Mouse (Mus musculus): ENCODE results near the gene Psmd8. TPM values are rescaled to one million over a fixed set of nuclear protein-coding genes. Genes with fewer than 3 reads are reported as not detected.
A peak's percentile ranks its signal among the peaks of the same experiment; 100 is the strongest.
"Not testable (repeated sequence)": the region's sequence is repeated elsewhere in the genome, so short reads cannot be mapped to it uniquely, and the experiment has no call there.

Gene Psmd8
- polyA plus RNA-seq (2012; rRNA removed) = 73.0 and 127 TPM in 2 replicates

DNA sequence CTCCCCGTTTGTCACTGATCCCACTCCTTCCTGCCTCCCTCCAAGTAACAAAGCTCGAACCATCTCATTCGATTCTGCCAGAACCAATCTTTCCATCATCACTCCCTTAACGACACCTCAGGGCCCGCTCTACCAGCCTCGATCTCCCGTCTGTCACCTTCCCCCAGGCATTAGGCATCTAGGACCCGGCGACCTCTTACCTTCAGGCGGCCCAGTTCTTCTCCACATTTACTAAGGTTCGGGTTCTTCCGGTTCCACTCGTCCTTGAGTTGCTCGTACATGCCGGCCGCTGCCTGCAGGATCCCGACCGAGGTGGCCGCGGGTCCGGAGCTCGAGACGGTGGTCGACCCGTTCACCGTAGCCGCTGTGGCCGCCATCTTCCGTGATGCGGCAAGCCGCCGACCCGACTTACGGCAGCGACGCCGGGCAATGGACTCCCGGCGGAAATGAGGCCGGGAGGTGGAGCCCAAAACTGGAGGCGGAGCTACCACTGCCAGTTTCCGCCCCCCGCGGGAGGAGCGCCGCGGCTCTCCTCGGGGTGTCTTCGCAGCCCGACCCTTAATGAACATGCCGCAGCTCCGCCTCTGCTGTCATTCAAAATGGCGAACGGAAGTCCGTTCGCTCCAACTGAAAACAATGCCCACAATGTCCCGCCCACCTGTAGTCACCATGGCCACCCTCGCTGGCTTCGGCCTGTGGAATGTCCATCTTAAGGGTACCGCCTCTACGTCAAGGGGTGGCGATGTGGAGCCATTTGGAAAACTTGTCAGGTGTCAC, at the start of gene Psmd8:
Gene Psmd8, minus strand, starts transcription at position 625 of the 777 bp plus-strand sequence.
- Histone ChIP-seq H3K4me1 (ENCODE audit: control insufficient read depth, insufficient read depth, insufficient read length, low read length) (peaks cover 5% of the 10 kb centered on the region; the same call in 1 of the 2 replicates), H3K27ac (ENCODE audit: insufficient read depth, low read depth, low read length) (peak within 1 kb of the TSS; percentile 55), H3K36me3 (ENCODE audit: control insufficient read depth, insufficient read depth, low read length) (peaks cover 15% of the 10 kb centered on the region), H3K27me3 (ENCODE audit: control insufficient read depth, insufficient read depth, low read length) (no peaks in the 10 kb centered on the region), H3K4me3 (ENCODE audit: low read depth, low read length) (peak within 1 kb of the TSS; percentile 92)
- TF ChIP-seq CTCF (IDR thresholded peaks at IDR 0.05; ENCODE audit: extremely low read depth, insufficient read length, insufficient replicate concordance, low read depth, low read length) (peak; percentile 24; the same call in 1 of the 2 replicates), POLR2A (IDR thresholded peaks at IDR 0.05; ENCODE audit: low read depth, low read length) (peak; percentile 90)
- under 1% methylated on average over 62 of the region's 62 CpGs for WGBS

DNA sequence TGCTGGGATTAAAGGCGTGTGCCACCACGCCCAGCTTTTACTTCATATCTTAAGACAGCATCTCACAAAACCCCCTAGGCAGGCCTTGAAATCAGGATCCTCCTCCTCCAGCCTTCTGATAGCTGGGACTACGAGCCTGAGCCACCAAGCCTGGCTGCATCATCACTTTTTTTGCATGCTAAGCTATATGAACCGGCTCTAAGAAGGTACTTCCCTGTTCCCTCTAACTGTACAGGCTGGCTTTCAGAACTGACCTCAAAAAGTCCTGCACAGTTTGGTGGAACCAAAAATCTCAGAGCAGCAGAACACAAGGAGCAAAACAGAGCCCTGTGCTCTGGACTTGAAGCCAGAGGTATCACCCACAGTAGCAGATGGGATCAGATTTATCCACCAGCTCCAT, 47.7 kb upstream of the Psmd8 start:
- 55% methylated on average over 4 of the region's 4 CpGs for WGBS
- no peak overlapping the region for H3K4me3 ChIP-seq (ENCODE audit: low read depth, low read length)
- no peaks in the 10 kb centered on the region for H3K36me3 ChIP-seq (ENCODE audit: control insufficient read depth, insufficient read depth, low read length)
- no peak for TF ChIP-seq CTCF (IDR thresholded peaks at IDR 0.05; ENCODE audit: extremely low read depth, insufficient read length, insufficient replicate concordance, low read depth, low read length)
- TF ChIP-seq POLR2A (IDR thresholded peaks at IDR 0.05; ENCODE audit: low read depth, low read length) = no peak
- no peak overlapping the region for H3K27ac ChIP-seq (ENCODE audit: insufficient read depth, low read depth, low read length)
- H3K4me1 ChIP-seq (ENCODE audit: control insufficient read depth, insufficient read depth, insufficient read length, low read length) = no peaks in the 10 kb centered on the region
- no peaks in the 10 kb centered on the region for H3K27me3 ChIP-seq (ENCODE audit: control insufficient read depth, insufficient read depth, low read length)

DNA sequence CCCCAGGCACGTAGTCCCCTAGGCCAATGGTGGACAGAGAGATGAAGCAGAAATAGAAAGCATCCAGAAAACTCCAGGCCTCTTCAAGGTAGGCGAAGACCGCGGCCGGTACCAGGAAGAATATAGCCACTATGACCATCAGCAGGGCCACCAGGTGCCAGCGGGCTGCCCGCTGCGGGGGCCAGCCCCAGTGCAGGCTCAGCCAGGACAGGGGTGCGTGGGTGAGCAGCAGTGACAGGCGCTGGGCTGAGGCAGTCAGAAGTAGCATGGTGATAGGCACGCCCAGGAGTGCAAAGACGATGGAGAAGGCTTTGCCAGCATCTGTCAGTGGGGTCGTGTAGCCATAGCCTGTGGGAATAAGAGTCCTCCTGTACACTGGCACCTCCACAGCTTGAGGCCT, 45.0 kb upstream of the Psmd8 start:
- Histone ChIP-seq H3K27ac (ENCODE audit: insufficient read depth, low read depth, low read length) (no peak overlapping the region), H3K4me1 (ENCODE audit: control insufficient read depth, insufficient read depth, insufficient read length, low read length) (no peaks in the 10 kb centered on the region), H3K36me3 (ENCODE audit: control insufficient read depth, insufficient read depth, low read length) (no peaks in the 10 kb centered on the region), H3K27me3 (ENCODE audit: control insufficient read depth, insufficient read depth, low read length) (no peaks in the 10 kb centered on the region), H3K4me3 (ENCODE audit: low read depth, low read length) (no peak overlapping the region)
- WGBS = 78% methylated on average over 13 of the region's 13 CpGs
- TF ChIP-seq POLR2A (IDR thresholded peaks at IDR 0.05; ENCODE audit: low read depth, low read length) (no peak), CTCF (IDR thresholded peaks at IDR 0.05; ENCODE audit: extremely low read depth, insufficient read length, insufficient replicate concordance, low read depth, low read length) (no peak)

DNA sequence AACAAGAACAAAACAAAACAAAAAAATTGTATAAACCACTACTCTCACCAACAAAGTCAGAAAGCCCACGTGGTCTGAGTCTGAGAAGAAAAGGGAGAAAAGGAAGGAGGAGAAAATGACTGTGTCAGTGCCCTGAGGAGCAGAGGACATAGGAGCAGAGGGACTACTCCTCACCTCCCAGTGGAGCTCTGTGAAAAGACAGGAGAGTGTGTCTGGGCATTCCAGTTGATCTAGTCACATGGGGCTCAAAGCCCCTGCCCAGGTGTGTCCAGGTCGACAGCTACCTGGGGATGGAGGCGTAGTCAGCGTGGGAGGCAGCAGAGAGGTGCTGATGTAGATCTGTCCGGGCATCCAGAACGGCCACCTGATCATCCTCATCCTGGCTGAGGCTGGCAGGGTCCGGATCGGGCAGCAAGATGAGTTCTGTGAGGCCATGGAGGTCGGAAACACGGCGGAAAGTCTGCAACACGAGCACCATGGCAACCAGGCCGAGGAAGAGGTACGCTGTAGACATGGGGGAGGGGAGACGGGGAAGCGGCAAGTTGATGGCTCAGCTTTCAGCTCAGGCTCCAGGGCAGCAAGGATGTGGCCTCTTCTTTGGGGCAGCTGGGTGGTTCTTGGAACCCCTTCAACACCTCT, 44.4 kb upstream of the Psmd8 start:
- TF ChIP-seq CTCF (IDR thresholded peaks at IDR 0.05; ENCODE audit: extremely low read depth, insufficient read length, insufficient replicate concordance, low read depth, low read length) (no peak), POLR2A (IDR thresholded peaks at IDR 0.05; ENCODE audit: low read depth, low read length) (no peak)
- H3K27ac ChIP-seq (ENCODE audit: insufficient read depth, low read depth, low read length) = no peak overlapping the region
- no peaks in the 10 kb centered on the region for H3K27me3 ChIP-seq (ENCODE audit: control insufficient read depth, insufficient read depth, low read length)
- WGBS = 47% methylated on average over 16 of the region's 16 CpGs
- H3K4me3 ChIP-seq (ENCODE audit: low read depth, low read length) = no peak overlapping the region
- no peaks in the 10 kb centered on the region for H3K4me1 ChIP-seq (ENCODE audit: control insufficient read depth, insufficient read depth, insufficient read length, low read length)
- H3K36me3 ChIP-seq (ENCODE audit: control insufficient read depth, insufficient read depth, low read length) = no peaks in the 10 kb centered on the region

DNA sequence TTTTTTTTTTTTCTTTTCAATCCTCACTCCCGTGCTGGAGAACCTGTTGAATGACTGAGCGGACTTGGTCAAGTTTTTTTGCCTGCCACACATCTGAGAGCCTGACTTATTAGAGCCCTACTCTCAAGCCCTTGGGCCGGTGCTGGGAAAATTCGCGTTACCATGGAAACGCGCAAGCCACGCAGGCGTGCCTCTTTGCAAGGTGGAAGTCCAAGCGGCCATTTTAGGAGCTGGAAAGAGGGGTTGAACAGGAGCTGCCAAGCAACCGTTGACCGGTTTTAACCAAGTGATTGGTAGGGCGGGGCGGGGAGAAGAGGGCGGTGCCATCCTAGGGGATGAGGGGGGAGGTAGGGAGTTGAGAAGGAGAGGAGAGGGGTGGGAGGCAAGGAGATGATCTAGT, 34.3 kb upstream of the Psmd8 start:
- Histone ChIP-seq H3K4me3 (ENCODE audit: low read depth, low read length) (no peak overlapping the region), H3K27me3 (ENCODE audit: control insufficient read depth, insufficient read depth, low read length) (no peaks in the 10 kb centered on the region), H3K36me3 (ENCODE audit: control insufficient read depth, insufficient read depth, low read length) (no peaks in the 10 kb centered on the region), H3K27ac (ENCODE audit: insufficient read depth, low read depth, low read length) (no peak overlapping the region), H3K4me1 (ENCODE audit: control insufficient read depth, insufficient read depth, insufficient read length, low read length) (peaks cover 5% of the 10 kb centered on the region)
- no peak for TF ChIP-seq CTCF (IDR thresholded peaks at IDR 0.05; ENCODE audit: extremely low read depth, insufficient read length, insufficient replicate concordance, low read depth, low read length)
- WGBS = 71% methylated on average over 15 of the region's 15 CpGs

DNA sequence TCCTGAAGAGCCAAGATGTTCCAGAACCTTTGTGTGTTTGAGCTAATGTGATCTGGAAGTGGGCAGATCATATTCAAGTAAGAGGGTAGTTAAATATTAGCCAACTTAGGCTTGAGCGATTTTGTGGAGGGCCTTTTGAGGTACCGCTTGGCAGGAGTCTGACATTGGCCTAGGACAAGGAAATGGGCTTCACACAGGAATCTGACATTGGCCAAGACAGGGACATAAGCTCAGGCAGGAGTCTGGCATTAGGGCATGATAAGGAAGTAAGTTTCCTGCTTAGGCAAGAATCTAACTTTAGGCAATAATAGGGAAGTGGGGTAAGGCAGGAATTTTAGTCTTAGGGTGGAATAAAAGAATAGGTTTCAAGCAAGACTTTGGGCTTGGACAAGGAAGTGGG, 33.7 kb upstream of the Psmd8 start:
- no peak for TF ChIP-seq CTCF (IDR thresholded peaks at IDR 0.05; ENCODE audit: extremely low read depth, insufficient read length, insufficient replicate concordance, low read depth, low read length)
- TF ChIP-seq POLR2A (IDR thresholded peaks at IDR 0.05; ENCODE audit: low read depth, low read length) = no peak
- Histone ChIP-seq H3K4me1 (ENCODE audit: control insufficient read depth, insufficient read depth, insufficient read length, low read length) (peaks cover 5% of the 10 kb centered on the region), H3K27me3 (ENCODE audit: control insufficient read depth, insufficient read depth, low read length) (no peaks in the 10 kb centered on the region), H3K27ac (ENCODE audit: insufficient read depth, low read depth, low read length) (no peak overlapping the region), H3K36me3 (ENCODE audit: control insufficient read depth, insufficient read depth, low read length) (no peaks in the 10 kb centered on the region), H3K4me3 (ENCODE audit: low read depth, low read length) (no peak overlapping the region)
- 49% methylated on average over 2 of the region's 2 CpGs for WGBS

DNA sequence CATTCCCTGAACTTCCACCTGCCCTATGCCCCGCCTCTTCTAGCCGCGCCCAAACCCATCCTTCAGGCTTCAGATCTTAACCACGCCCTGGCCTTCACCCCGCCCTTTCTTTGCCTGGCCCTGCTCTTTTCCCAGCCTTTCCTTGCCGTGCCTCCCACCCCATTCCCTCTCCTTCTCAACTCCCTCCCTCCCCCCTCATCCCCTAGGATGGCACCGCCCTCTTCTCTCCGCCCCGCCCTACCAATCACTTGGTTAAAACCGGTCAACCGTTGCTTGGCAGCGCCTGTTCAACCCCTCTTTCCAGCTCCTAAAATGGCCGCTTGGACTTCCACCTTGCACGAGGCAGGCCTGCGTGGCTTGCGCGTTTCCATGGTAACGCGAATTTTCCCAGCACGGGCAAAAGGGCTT, 33.2 kb upstream of the Psmd8 start, which contains the start of gene Catsperg1:
Gene Catsperg1, minus strand, starts transcription at position 361 of the 408 bp plus-strand sequence.
- 31% methylated on average over 20 of the region's 20 CpGs for WGBS
- peaks cover 5% of the 10 kb centered on the region for H3K4me1 ChIP-seq (ENCODE audit: control insufficient read depth, insufficient read depth, insufficient read length, low read length)
- H3K4me3 ChIP-seq (ENCODE audit: low read depth, low read length) = no peak within 1 kb of the TSS
- H3K36me3 ChIP-seq (ENCODE audit: control insufficient read depth, insufficient read depth, low read length) = no peaks in the 10 kb centered on the region
- TF ChIP-seq CTCF (IDR thresholded peaks at IDR 0.05; ENCODE audit: extremely low read depth, insufficient read length, insufficient replicate concordance, low read depth, low read length) (no peak), POLR2A (IDR thresholded peaks at IDR 0.05; ENCODE audit: low read depth, low read length) (no peak)
- no peak within 1 kb of the TSS for H3K27ac ChIP-seq (ENCODE audit: insufficient read depth, low read depth, low read length)
- no peaks in the 10 kb centered on the region for H3K27me3 ChIP-seq (ENCODE audit: control insufficient read depth, insufficient read depth, low read length)

DNA sequence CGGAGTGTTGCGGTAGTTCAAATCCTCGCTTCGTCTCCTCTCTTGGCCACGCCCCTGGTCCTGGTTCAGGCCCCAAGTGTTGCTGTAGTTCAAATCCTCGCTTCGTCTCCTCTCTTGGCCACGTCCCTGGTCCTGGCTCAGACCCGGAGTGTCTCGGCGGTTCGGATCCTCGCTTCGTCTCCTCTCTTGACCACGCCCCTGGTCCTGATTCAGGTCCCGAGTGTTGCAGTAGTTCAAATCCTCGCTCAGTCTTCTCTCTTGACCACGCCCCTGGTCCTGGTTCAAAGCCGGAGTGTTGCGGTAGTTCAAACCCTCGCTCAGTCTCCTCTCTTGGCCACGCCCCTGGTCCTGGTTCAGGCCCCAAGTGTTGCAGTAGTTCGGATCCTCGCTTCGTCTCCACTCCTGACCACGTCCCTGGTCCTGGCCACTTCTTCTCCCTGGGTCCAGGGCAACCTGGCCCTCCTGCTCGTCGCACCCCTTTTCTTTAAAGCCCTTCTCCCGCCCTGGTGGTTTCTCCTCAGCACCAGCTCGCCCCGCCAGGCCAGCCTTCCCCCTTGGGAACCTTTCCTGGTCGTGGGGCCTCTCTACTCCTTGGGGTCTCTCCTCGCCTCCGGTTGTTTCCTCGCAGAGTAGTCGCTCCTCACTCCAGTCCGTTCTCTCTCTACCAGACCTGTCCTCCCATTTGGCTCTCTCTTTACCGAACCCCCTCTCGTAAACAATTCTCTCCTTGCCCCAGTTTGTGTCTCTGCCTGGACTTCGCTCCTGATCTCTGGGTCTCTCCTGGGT, 32.5 kb upstream of the Psmd8 start:
- not testable (repeated sequence) for H3K27me3 ChIP-seq (ENCODE audit: control insufficient read depth, insufficient read depth, low read length); H3K36me3 ChIP-seq (ENCODE audit: control insufficient read depth, insufficient read depth, low read length); H3K27ac ChIP-seq (ENCODE audit: insufficient read depth, low read depth, low read length); H3K4me3 ChIP-seq (ENCODE audit: low read depth, low read length); H3K4me1 ChIP-seq (ENCODE audit: control insufficient read depth, insufficient read depth, insufficient read length, low read length)
- 55% methylated on average over 40 of the region's 40 CpGs for WGBS
